Mouse (Mus musculus) hindbrain, embryonic 15.5 days (tissue): ENCODE measurements around the gene Rabggtb. TPM values are rescaled to one million over a fixed set of nuclear protein-coding genes. Genes with fewer than 3 reads are reported as not detected.

Source experiments
- ATAC-seq: fragments of 200-750 bp; cut with Nextera tagmentation; 2 replicates; pipeline ENCODE4 v1.8.0; 2017; ENCODE audit warnings: low read depth, moderate number of reproducible peaks, moderate TSS enrichment; ENCODE audit not compliant: low FRiP score
- H3K27ac ChIP-seq: fragments of 300-500 bp; sonication (generic); replicated peaks from 2 replicates; pipeline ENCODE4 v1.5.1; 2015; ENCODE audit warnings: mild to moderate bottlenecking, inconsistent platforms
- H3K27me3 ChIP-seq: fragments of 300-500 bp; sonication (generic); 2 replicates; pipeline ENCODE4 v1.6.1; 2015; ENCODE audit warnings: control low read depth, inconsistent platforms
- H3K36me3 ChIP-seq: fragments of 300-500 bp; sonication (generic); 2 replicates; pipeline ENCODE4 v1.6.1; 2015; ENCODE audit warnings: control low read depth, inconsistent platforms
- H3K4me1 ChIP-seq: fragments of 300-500 bp; sonication (generic); replicated peaks from 2 replicates; pipeline ENCODE4 v1.6.1; 2015; ENCODE audit warnings: control low read depth, inconsistent platforms
- H3K4me2 ChIP-seq: fragments of 300-500 bp; sonication (generic); 2 replicates; pipeline ENCODE4 v1.6.1; 2015; ENCODE audit warnings: moderate library complexity, mild to moderate bottlenecking, inconsistent platforms
- H3K4me3 ChIP-seq: fragments of 300-500 bp; sonication (generic); 2 replicates; pipeline ENCODE4 v1.5.1; 2015; ENCODE audit warnings: mild to moderate bottlenecking, inconsistent platforms
- H3K9ac ChIP-seq: fragments of 300-500 bp; sonication (generic); 2 replicates; pipeline ENCODE4 v1.6.1; 2015; ENCODE audit warnings: inconsistent platforms
- H3K9me3 ChIP-seq: fragments of 300-500 bp; sonication (generic); 2 replicates; pipeline ENCODE4 v1.6.1; 2016; ENCODE audit warnings: control low read depth, inconsistent platforms
- WGBS: fragments of 180-500 bp; shearing (Covaris S2); methylation state at CpG from one replicate; pipeline ENCODE4 v1.1.7; 2015; 5-methylcytosine and 5-hydroxymethylcytosine counted together
- polyA plus RNA-seq: library from polyadenylated mRNA; unstranded; fragments of >200 nt; fragmentation: Nextera tagmentation; extraction: Ambion mirVana; gene quantifications from 2 replicates; pipeline ENCODE4 v1.2.1, GENCODE M21; 2015

The Rabggtb gene
- polyA plus RNA-seq, 1 experiment from 2014 or later = 50.5 TPM

DNA sequence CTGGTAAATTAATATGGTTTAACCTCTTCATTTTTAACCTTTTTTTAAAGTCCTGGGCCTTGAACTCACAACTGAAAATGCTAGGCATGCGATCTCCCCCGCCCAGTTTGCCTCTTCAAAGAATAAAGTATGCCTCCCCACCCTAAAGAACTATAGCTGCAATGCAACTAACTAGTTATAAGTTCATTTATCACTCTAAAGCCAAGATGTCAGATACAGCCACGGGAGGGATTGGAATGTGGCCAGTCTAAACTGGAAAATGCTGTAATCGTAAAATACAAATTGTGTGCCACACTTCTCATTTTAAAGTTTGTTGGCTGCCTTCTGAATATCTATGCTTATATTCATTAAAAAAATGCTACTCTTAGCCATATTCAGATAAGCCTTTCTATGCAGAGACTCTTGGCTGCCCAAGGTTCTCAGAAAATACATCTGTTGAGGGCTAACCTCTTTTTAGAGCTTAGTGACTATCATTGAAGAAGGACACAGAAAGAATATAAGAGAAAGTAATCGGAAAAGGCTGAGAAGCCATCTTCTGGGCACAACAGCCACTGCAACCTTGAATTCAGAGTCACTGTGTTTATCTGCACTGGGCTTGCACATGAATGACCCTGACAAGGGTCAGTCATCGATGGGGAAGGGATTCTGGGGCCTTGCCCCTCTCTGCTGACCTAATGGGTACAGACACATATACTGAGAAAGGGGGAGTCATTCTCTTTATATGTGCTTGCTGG lies 868 bp upstream of the Rabggtb start:
- Histone ChIP-seq H3K9ac (peak overlapping the region; percentile 87), H3K4me2 (peak overlapping the region; percentile 66), H3K36me3 (peaks cover 21% of the 10 kb centered on the region), H3K9me3 (no peaks in the 10 kb centered on the region), H3K27ac (peak overlapping the region; percentile 96), H3K4me3 (peak overlapping the region; percentile 66), H3K27me3 (no peaks in the 10 kb centered on the region), H3K4me1 (peaks cover 41% of the 10 kb centered on the region)
- no peak for ATAC-seq
- 47% methylated on average over 6 of the region's 6 CpGs for WGBS

GRCm38 (mm10) chr3:153911882-153912440 lies 848 bp downstream of the Rabggtb start:
- WGBS = 4% methylated on average over 12 of the region's 12 CpGs
- H3K27ac ChIP-seq = peak overlapping the region; percentile 96
- peak overlapping the region; percentile 66 for H3K4me2 ChIP-seq
- no peak for ATAC-seq
- peaks cover 49% of the 10 kb centered on the region for H3K4me1 ChIP-seq
- peak overlapping the region; percentile 66 for H3K4me3 ChIP-seq
- H3K27me3 ChIP-seq = no peaks in the 10 kb centered on the region
- H3K9ac ChIP-seq = peak overlapping the region; percentile 87
- peaks cover 37% of the 10 kb centered on the region for H3K36me3 ChIP-seq
- no peaks in the 10 kb centered on the region for H3K9me3 ChIP-seq

DNA sequence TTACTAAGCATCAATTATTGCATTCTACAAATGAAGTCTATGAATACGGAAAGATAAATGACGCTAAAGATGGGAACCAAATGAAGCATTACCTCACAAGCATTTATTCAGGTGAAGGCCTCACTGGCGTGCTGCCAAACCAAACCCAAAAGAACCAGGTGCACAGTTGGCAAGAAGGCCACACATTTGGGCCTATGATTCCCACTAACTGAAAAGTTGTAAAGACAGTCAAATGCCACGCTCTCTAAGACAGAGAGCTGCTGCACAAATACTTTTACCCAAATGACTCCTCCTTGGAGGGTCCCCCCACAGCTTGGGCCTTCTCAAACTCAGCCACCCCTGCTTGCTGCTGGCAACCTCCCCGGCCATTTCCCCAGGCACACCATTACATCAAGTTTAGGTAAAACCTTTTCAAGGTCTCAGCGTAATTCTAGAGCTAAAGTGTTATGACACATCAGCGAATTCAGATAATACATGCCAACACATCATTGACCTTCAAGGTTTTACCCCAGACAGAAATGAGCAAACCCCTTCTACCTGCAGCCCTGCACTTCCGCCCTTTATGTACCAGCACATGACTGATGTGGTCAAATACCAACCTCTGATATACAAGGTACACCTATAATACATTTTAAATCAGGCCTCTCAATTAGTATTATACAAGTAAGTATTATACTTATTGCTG lies 1.5 kb downstream of the Rabggtb start:
- no peak for ATAC-seq
- H3K4me3 ChIP-seq = peak overlapping the region; percentile 66
- H3K36me3 ChIP-seq = peaks cover 43% of the 10 kb centered on the region
- H3K4me2 ChIP-seq = peak overlapping the region; percentile 66
- H3K4me1 ChIP-seq = peaks cover 49% of the 10 kb centered on the region
- H3K9ac ChIP-seq = peak overlapping the region; percentile 87
- H3K9me3 ChIP-seq = no peaks in the 10 kb centered on the region
- no peaks in the 10 kb centered on the region for H3K27me3 ChIP-seq
- WGBS = 47% methylated on average over 8 of the region's 8 CpGs
- no peak overlapping the region for H3K27ac ChIP-seq

DNA sequence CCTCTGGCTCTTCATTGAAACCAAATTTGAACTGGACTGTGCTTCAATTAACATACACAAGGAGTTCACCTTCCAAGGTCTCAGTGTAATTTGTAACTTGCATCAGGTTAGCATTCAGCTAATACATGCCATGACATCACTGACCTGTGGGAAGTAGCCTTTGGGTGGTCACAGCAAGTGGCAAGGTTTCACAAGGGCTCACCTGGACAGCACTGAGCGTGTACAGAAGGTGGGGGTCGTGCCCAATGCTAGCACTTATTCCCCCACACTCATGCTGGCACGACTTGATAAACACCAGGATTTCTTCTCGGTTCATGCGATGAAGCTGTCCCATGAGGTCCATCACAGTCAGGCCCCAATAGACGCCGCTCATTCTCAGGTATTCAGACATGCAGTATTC lies 2.3 kb downstream of the Rabggtb start:
- no peak for ATAC-seq
- peak overlapping the region; percentile 66; the same call in 1 of the 2 replicates for H3K4me3 ChIP-seq
- H3K27me3 ChIP-seq = no peaks in the 10 kb centered on the region
- peaks cover 49% of the 10 kb centered on the region for H3K4me1 ChIP-seq
- H3K36me3 ChIP-seq = peaks cover 52% of the 10 kb centered on the region
- H3K4me2 ChIP-seq = peak overlapping the region; percentile 66
- no peak overlapping the region for H3K27ac ChIP-seq
- no peak overlapping the region; the same call in 1 of the 2 replicates for H3K9ac ChIP-seq
- H3K9me3 ChIP-seq = no peaks in the 10 kb centered on the region
- WGBS = 75% methylated on average over 7 of the region's 7 CpGs

DNA sequence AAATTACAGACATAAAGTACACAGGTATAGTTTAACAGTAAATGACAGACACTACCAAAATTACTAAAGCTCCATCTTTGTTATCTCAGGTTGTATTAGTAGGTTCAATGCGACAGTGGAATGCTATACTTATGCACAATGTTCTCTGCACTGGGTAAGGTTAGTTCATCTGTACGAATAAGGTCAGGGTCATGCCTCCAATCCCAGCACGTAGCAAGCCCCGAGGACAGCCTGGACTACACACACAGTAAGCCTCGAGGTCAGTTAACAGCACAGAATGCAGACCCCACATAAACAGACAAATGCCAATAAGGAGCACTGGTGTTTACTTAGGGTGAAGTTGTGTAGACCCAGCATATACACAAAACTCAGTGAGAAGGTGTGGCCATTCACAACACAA lies 3.9 kb downstream of the Rabggtb start:
- 77% methylated on average over 5 of the region's 5 CpGs for WGBS
- Histone ChIP-seq H3K4me2 (no peak overlapping the region), H3K9ac (no peak overlapping the region), H3K27me3 (no peaks in the 10 kb centered on the region), H3K36me3 (peaks cover 61% of the 10 kb centered on the region), H3K4me1 (peaks cover 48% of the 10 kb centered on the region), H3K4me3 (no peak overlapping the region), H3K9me3 (no peaks in the 10 kb centered on the region), H3K27ac (no peak overlapping the region)
- no peak for ATAC-seq

GRCm38 (mm10) chr3:153906136-153906871 lies 6.5 kb downstream of the Rabggtb start, which contains the start of gene Msh4:
Gene Msh4, minus strand, starts transcription at chr3:153906138.
- H3K9ac ChIP-seq = no peak within 1 kb of the TSS
- no peaks in the 10 kb centered on the region for H3K27me3 ChIP-seq
- H3K4me2 ChIP-seq = no peak within 1 kb of the TSS
- no peak within 1 kb of the TSS for H3K27ac ChIP-seq
- 83% methylated on average over 9 of the region's 9 CpGs for WGBS
- H3K36me3 ChIP-seq = peaks cover 66% of the 10 kb centered on the region
- H3K4me3 ChIP-seq = no peak within 1 kb of the TSS
- no peaks in the 10 kb centered on the region for H3K9me3 ChIP-seq
- H3K4me1 ChIP-seq = peaks cover 33% of the 10 kb centered on the region
- ATAC-seq = peak; percentile 20; the same call in 1 of the 2 replicates

GRCm38 (mm10) chr3:153905251-153906135 lies 7.3 kb downstream of the Rabggtb start:
- 87% methylated on average over 49 of the region's 49 CpGs for WGBS
- peaks cover 25% of the 10 kb centered on the region for H3K4me1 ChIP-seq
- H3K27me3 ChIP-seq = no peaks in the 10 kb centered on the region
- H3K27ac ChIP-seq = no peak overlapping the region
- H3K9me3 ChIP-seq = no peaks in the 10 kb centered on the region
- H3K9ac ChIP-seq = no peak overlapping the region
- peak; percentile 49; the same call in 1 of the 2 replicates for ATAC-seq
- H3K4me2 ChIP-seq = no peak overlapping the region
- peaks cover 62% of the 10 kb centered on the region for H3K36me3 ChIP-seq
- no peak overlapping the region for H3K4me3 ChIP-seq

DNA sequence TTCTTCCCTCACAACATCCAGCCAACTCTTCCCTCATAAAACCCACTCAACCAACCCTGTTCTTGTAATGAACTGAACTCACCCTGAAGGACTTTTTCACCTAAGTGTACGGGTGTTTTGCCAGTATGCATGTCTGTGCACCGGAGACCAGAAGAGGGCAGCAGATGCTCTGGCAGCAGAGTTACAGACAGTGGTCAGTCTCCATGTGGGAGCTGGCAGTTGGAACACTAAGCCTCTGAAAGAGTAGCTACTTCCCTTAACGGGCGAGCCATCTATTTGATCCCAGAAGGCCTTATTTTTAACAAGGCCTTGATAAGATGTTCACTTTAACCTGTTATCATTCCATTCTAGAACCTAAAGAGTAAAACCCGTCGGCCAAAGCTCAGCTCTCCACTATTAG lies 8.2 kb downstream of the Rabggtb start:
- Histone ChIP-seq H3K9ac (no peak overlapping the region), H3K27me3 (no peaks in the 10 kb centered on the region), H3K4me3 (no peak overlapping the region), H3K27ac (no peak overlapping the region), H3K4me2 (no peak overlapping the region), H3K9me3 (no peaks in the 10 kb centered on the region), H3K36me3 (peaks cover 53% of the 10 kb centered on the region), H3K4me1 (peaks cover 17% of the 10 kb centered on the region)
- WGBS = 67% methylated on average over 6 of the region's 6 CpGs
- no peak for ATAC-seq

DNA sequence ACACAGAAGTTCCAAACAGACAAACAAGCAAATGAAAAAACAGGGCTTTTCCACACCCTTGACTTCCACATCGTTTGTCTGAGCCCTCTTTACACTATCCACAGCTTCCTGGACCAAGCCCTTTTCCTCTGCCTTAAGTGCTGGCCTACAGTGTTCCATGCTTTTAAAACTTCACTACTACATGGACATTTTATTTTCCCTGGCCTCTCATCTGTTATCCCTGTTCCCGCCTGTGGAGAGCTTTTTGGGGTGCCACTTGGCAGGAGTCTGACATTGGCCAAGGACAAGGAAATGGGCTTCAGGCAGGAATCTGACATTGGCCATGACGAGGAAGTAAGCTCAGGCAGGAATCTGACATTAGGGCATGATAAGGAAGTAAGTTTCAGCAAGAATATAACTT lies 10.2 kb downstream of the Rabggtb start:
- no peak overlapping the region for H3K4me2 ChIP-seq
- H3K9ac ChIP-seq = no peak overlapping the region
- no peaks in the 10 kb centered on the region for H3K4me1 ChIP-seq
- H3K27ac ChIP-seq = no peak overlapping the region
- H3K36me3 ChIP-seq = peaks cover 35% of the 10 kb centered on the region
- 73% methylated on average over 3 of the region's 3 CpGs for WGBS
- ATAC-seq = no peak
- no peaks in the 10 kb centered on the region for H3K9me3 ChIP-seq
- no peaks in the 10 kb centered on the region for H3K27me3 ChIP-seq
- no peak overlapping the region for H3K4me3 ChIP-seq

GRCm38 (mm10) chr3:153901904-153902303 lies 10.9 kb downstream of the Rabggtb start:
- H3K4me1 ChIP-seq = no peaks in the 10 kb centered on the region
- WGBS = 87% methylated on average over 1 of the region's 1 CpGs
- no peak for ATAC-seq

DNA sequence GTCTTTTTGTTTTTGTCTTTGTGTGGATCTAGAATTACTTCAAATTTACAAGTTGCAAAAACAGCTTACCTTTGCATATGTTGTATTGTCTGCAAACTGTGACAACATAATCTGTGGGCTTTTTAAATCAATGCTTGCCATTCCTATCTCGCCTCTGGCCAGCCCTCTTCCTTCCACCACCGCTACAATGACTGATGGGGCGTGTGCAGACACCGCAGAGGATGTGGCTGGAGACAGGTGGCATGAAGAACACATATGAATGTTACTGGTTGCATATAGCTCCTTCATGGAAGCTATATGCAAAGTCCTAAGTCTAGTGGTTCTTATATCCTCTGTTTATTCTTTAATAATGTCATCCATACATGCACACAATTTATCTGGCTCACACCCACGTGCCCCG lies 15.6 kb downstream of the Rabggtb start:
- Histone ChIP-seq H3K27me3 (no peaks in the 10 kb centered on the region), H3K36me3 (no peaks in the 10 kb centered on the region), H3K4me1 (no peaks in the 10 kb centered on the region), H3K9ac (no peak overlapping the region), H3K4me2 (no peak overlapping the region), H3K27ac (no peak overlapping the region), H3K4me3 (no peak overlapping the region), H3K9me3 (no peaks in the 10 kb centered on the region)
- no peak for ATAC-seq
- WGBS = 76% methylated on average over 6 of the region's 6 CpGs

More at GRCm38 (mm10) chr3:153901904-153902303, 10.9 kb downstream of the Rabggtb start:
- Histone ChIP-seq H3K4me3 (no peak overlapping the region), H3K27me3 (no peaks in the 10 kb centered on the region), H3K36me3 (peaks cover 28% of the 10 kb centered on the region), H3K9ac (no peak overlapping the region), H3K27ac (no peak overlapping the region), H3K9me3 (no peaks in the 10 kb centered on the region), H3K4me2 (no peak overlapping the region)
